Mouse (Mus musculus) Patski (cell line): Measurements from ENCODE around the gene Exoc3l4. TPM values are rescaled to one million over a fixed set of nuclear protein-coding genes. Genes with fewer than 3 reads are reported as not detected.

Source experiments
- ATAC-seq: fragments of 100-300 bp; one replicate; pipeline ENCODE4 v1.8.0; 2021
- CTCF ChIA-PET: fragments of 350-600 bp; sonication (Branson Sonifier 250); formaldehyde crosslinking; loops from one replicate; lab custom pipeline; 2022; ENCODE audit warnings: inconsistent platforms; lab: Charles Lee
- POLR2A ChIA-PET: fragments of 350-600 bp; sonication (Branson Sonifier 250); formaldehyde crosslinking; loops from one replicate; lab custom pipeline; 2022; ENCODE audit warnings: antibody characterized with exemption, inconsistent platforms; lab: Charles Lee
- DNase-seq: peaks from one replicate; pipeline ENCODE4 v3.0.0-alpha.2; 2011; ENCODE audit warnings: low read depth, low spot score
- H3K27me3 ChIP-seq: fragments of 371-371 bp; one replicate; pipeline ENCODE4 v1.5.1; 2021
- CTCF ChIP-seq: fragments of 100-300 bp; IDR thresholded peaks from one replicate; pipeline ENCODE4 v1.5.1; 2021
- in situ Hi-C: fragments of 300-500 bp; cut with MboI; formaldehyde crosslinking; loops from 3 replicates; pipeline ENCODE4 v1.11.1; 2018; ENCODE audit warnings: low pct_unique_long_range_greater_than_20kb, mixed read lengths
- polyA plus RNA-seq: library from polyadenylated mRNA; unstranded; gene quantifications from one replicate; pipeline ENCODE4 v1.2.3, GENCODE M21; 2021

Gene Exoc3l4
- polyA plus RNA-seq, 1 experiment from 2014 or later, result 8.5 TPM

- no peak for ATAC-seq
- DNase-seq, result no peak
- no peak for TF ChIP-seq CTCF
- in situ Hi-C loops, result no loop called here
- CTCF ChIA-PET, result no interaction called here
- POLR2A ChIA-PET, result interaction anchor here (0.6 to 1.7 kb wide), 3 partner anchors 8 to 14 kb away, joined by 3 to 5 read pairs (median 4); no protein-coding TSS in a partner anchor
- no peaks in the 10 kb centered on the region for H3K27me3 ChIP-seq
Observed at GRCm38 (mm10) chr12:111442309-111443010, 25.6 kb downstream of the Exoc3l4 start, which contains the start of gene Tnfaip2. Gene Tnfaip2 (plus strand): TSS chr12:111442469.

- CTCF ChIA-PET, result interaction anchor here (1.3 to 1.9 kb wide), 3 partner anchors 15 to 20 kb away, joined by 4 to 5 read pairs (median 4); no protein-coding TSS in a partner anchor
- in situ Hi-C loops, result no loop called here
- TF ChIP-seq CTCF, result no peak
- no peak for ATAC-seq
- no peaks in the 10 kb centered on the region for H3K27me3 ChIP-seq
- no peak for DNase-seq
- POLR2A ChIA-PET, result interaction anchor here (0.7 to 2.1 kb wide), 3 partner anchors 13 to 16 kb away, joined by 3 to 7 read pairs (median 5); no protein-coding TSS in a partner anchor
Observed at GRCm38 (mm10) chr12:111443011-111443870, 26.4 kb downstream of the Exoc3l4 start.

- ChIA-PET POLR2A (interaction anchor here (0.7 to 2.1 kb wide), 3 partner anchors 12 to 17 kb away, joined by 3 to 7 read pairs (median 5); no protein-coding TSS in a partner anchor), CTCF (interaction anchor here (1.3 to 1.9 kb wide), 3 partner anchors 14 to 19 kb away, joined by 4 to 5 read pairs (median 4); no protein-coding TSS in a partner anchor)
- DNase-seq (no peak), ATAC-seq (no peak)
- no peaks in the 10 kb centered on the region for H3K27me3 ChIP-seq
- in situ Hi-C loops, result no loop called here
- no peak for TF ChIP-seq CTCF
Observed at GRCm38 (mm10) chr12:111443921-111444831, 27.4 kb downstream of the Exoc3l4 start.

- no peaks in the 10 kb centered on the region for H3K27me3 ChIP-seq
- in situ Hi-C loops, result no loop called here
- ATAC-seq, result no peak
- POLR2A ChIA-PET, result interaction anchor here (2.1 to 5.5 kb wide), 2 partner anchors 13 to 16 kb away, joined by 7 to 35 read pairs; no protein-coding TSS in a partner anchor
- no peak for TF ChIP-seq CTCF
- CTCF ChIA-PET, result interaction anchor here (1.0 to 1.9 kb wide), 2 partner anchors 8 to 20 kb away, joined by 3 to 5 read pairs; no protein-coding TSS in a partner anchor
- DNase-seq, result no peak
Observed at GRCm38 (mm10) chr12:111445161-111445889, 28.5 kb downstream of the Exoc3l4 start.

- ATAC-seq, result no peak
- no peak for TF ChIP-seq CTCF
- ChIA-PET POLR2A (interaction anchor here (5.5 kb wide), 1 partner anchor 17 kb away, joined by 35 read pairs; no protein-coding TSS in a partner anchor), CTCF (interaction anchor here (1.0 to 2.0 kb wide), 2 partner anchors 8 to 13 kb away, joined by 3 to 6 read pairs; no protein-coding TSS in a partner anchor)
- DNase-seq, result no peak
- H3K27me3 ChIP-seq, result no peaks in the 10 kb centered on the region
- in situ Hi-C loops, result no loop called here
Observed at GRCm38 (mm10) chr12:111445890-111446613, 29.2 kb downstream of the Exoc3l4 start.

- DNase-seq (no peak), ATAC-seq (no peak)
- CTCF ChIA-PET, result interaction anchor here (1.4 to 2.7 kb wide), 3 partner anchors 8 to 21 kb away, joined by 5 to 12 read pairs (median 6); no protein-coding TSS in a partner anchor
- POLR2A ChIA-PET, result interaction anchor here (5.5 kb wide), 1 partner anchor 17 kb away, joined by 35 read pairs; no protein-coding TSS in a partner anchor
- in situ Hi-C loops, result no loop called here
- no peak for TF ChIP-seq CTCF
- no peaks in the 10 kb centered on the region for H3K27me3 ChIP-seq
Observed at GRCm38 (mm10) chr12:111446745-111447144, 29.9 kb downstream of the Exoc3l4 start.

- H3K27me3 ChIP-seq, result no peaks in the 10 kb centered on the region
- in situ Hi-C loops, result no loop called here
- POLR2A ChIA-PET, result interaction anchor here (5.5 kb wide), 1 partner anchor 18 kb away, joined by 35 read pairs; no protein-coding TSS in a partner anchor
- no peak for DNase-seq
- CTCF ChIA-PET, result interaction anchor here (1.1 to 2.7 kb wide), 6 partner anchors 9 to 22 kb away, joined by 3 to 12 read pairs (median 4); no protein-coding TSS in a partner anchor
- TF ChIP-seq CTCF, result no peak
- ATAC-seq, result no peak
Observed at GRCm38 (mm10) chr12:111447350-111447749, 30.5 kb downstream of the Exoc3l4 start.
